Mouse (Mus musculus) neural tube, embryonic 12.5 days (tissue): ENCODE results near the gene Rpl13a. TPM values are rescaled to one million over a fixed set of nuclear protein-coding genes. Genes with fewer than 3 reads are reported as not detected.
A peak's percentile ranks its signal among the peaks of the same experiment; 100 is the strongest.
"Not testable (repeated sequence)": the region's sequence is repeated elsewhere in the genome, so short reads cannot be mapped to it uniquely, and the experiment has no call there.

ENCODE experiments used
- ATAC-seq: fragments of 200-750 bp; cut with Nextera tagmentation; 2 replicates; pipeline ENCODE4 v1.8.0; 2017; ENCODE audit warnings: low read depth, mild to moderate bottlenecking, moderate TSS enrichment, moderate library complexity; ENCODE audit not compliant: low FRiP score
- H3K27ac ChIP-seq: fragments of 300-500 bp; sonication (generic); 2 replicates; pipeline ENCODE4 v1.5.1; 2016
- H3K27me3 ChIP-seq: fragments of 300-500 bp; sonication (generic); replicated peaks from 2 replicates; pipeline ENCODE4 v1.6.1; 2016; ENCODE audit warnings: mild to moderate bottlenecking
- H3K36me3 ChIP-seq: fragments of 300-500 bp; sonication (generic); 2 replicates; pipeline ENCODE4 v1.6.1; 2016; ENCODE audit warnings: mild to moderate bottlenecking
- H3K4me1 ChIP-seq: fragments of 300-500 bp; sonication (generic); 2 replicates; pipeline ENCODE4 v1.6.1; 2016
- H3K4me2 ChIP-seq: fragments of 300-500 bp; sonication (generic); replicated peaks from 2 replicates; pipeline ENCODE4 v1.6.1; 2016; ENCODE audit warnings: mild to moderate bottlenecking
- H3K4me3 ChIP-seq: fragments of 300-500 bp; sonication (generic); 2 replicates; pipeline ENCODE4 v1.5.1; 2016
- H3K9ac ChIP-seq: fragments of 300-500 bp; sonication (generic); 2 replicates; pipeline ENCODE4 v1.6.1; 2016; ENCODE audit warnings: mild to moderate bottlenecking
- H3K9me3 ChIP-seq: fragments of 300-500 bp; sonication (generic); 2 replicates; pipeline ENCODE4 v1.6.1; 2016; ENCODE audit warnings: mild to moderate bottlenecking
- WGBS: fragments of 180-500 bp; shearing (Covaris S2); methylation state at CpG from one replicate; pipeline ENCODE4 v1.1.7; 2016; 5-methylcytosine and 5-hydroxymethylcytosine counted together
- polyA plus RNA-seq: library from polyadenylated mRNA; unstranded; fragments of >200 nt; fragmentation: Nextera tagmentation; extraction: Ambion mirVana; gene quantifications from 2 replicates; pipeline ENCODE4 v1.2.1, GENCODE M21; 2016

Rpl13a gene
- 974 and 1,017 TPM in 2 replicates for polyA plus RNA-seq

DNA sequence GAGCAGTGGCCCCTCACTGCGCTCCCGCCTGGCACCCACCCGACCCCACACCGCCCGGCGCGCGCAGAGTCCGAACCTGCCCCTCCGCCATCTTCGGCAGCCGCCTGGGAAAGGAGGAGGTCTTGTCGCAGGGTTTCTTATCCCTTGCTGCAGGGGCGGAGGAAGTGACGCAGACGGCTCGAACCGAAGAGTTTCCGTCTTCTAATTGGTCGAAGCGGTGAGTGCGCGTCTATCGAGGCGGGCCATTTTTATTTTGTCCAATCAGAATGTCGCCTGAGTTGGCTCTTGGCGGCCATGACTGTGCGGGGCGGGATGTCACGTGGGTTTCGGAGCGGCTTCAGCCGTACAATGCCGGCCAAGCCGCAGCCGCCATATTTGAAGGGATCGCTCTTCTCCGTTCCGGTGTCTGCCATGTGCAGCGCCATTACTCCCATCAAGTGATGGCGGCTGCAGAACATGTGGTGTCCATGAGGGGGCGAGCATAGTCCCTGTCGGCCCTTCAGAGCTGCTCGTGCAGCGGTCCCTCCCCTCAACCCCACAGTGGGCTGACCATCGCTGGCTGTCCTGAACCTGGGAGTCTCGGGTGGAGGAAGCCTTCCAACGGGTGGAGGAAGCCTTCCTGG is at the start of gene Rpl13a:
Gene Rpl13a (minus strand): TSS at position 138 of the 623 bp plus-strand sequence.
- peaks cover 25% of the 10 kb centered on the region for H3K36me3 ChIP-seq
- WGBS: under 1% methylated on average over 48 of the region's 48 CpGs

DNA sequence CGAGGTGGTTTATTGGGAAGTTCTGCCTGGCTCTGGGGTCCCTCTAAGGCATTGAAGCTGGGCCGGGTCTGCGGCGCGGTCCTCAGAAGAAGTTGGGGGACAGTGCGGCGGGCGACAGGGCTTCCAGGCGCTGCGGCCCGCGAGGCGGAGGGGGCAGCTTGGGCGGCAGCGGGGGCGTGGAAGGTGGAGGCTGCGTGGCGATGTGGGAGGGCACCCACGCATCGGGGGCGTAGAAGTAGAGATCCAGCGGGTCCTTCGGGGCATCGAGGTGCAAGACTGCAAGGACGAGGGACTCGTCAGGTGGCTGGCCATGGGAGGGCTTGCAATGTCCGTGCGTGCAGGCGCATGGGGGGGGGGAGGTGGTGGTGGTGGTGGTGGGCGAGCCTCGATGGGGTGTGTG is 47.8 kb upstream of the Rpl13a start:
- Histone ChIP-seq H3K4me3 (peak overlapping the region; percentile 9), H3K27ac (no peak overlapping the region), H3K4me2 (peak overlapping the region; percentile 36), H3K36me3 (no peaks in the 10 kb centered on the region), H3K4me1 (peaks cover 19% of the 10 kb centered on the region), H3K9ac (no peak overlapping the region), H3K9me3 (0 out of 2 replicates have a peak, but pooled peaks cover 4% of the 10 kb centered on the region), H3K27me3 (peaks cover 87% of the 10 kb centered on the region)
- ATAC-seq: no peak
- WGBS: 4% methylated on average over 31 of the region's 31 CpGs

More for the DNA sequence above, at the start of gene Rpl13a:
- Histone ChIP-seq H3K27ac (peak within 1 kb of the TSS; percentile 89), H3K4me3 (peak within 1 kb of the TSS; percentile 81), H3K27me3 (no peaks in the 10 kb centered on the region), H3K9me3 (no peaks in the 10 kb centered on the region), H3K9ac (peak within 1 kb of the TSS; percentile 97), H3K4me1 (peaks cover 22% of the 10 kb centered on the region), H3K4me2 (peak within 1 kb of the TSS; percentile 78)
- ATAC-seq: peak; percentile 89

DNA sequence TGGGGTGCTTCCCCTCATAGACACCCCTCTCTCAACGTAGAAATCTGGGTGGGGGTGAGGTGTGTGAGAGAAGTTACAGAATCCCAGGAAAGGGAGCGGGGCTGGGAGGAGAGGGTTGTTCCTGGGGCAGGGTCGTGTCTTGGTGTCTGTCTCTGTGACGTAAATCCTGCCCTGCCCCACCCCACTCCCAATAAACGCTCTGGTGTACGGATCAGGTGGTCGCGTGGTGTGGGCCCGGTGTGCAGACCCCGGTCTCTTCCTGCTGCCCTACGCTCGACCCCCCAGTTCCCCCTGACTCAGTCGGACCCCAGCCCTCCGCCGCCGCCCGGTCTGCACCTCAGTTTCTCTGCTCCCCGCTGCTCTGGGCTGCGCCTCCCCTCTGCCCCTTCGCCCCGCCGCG is 47.4 kb upstream of the Rpl13a start:
- H3K27ac ChIP-seq: no peak overlapping the region
- peaks cover 16% of the 10 kb centered on the region for H3K4me1 ChIP-seq
- peak overlapping the region; percentile 9; the same call in 1 of the 2 replicates for H3K4me3 ChIP-seq
- 0 out of 2 replicates have a peak, but pooled peaks cover 2% of the 10 kb centered on the region for H3K9me3 ChIP-seq
- WGBS: 1% methylated on average over 23 of the region's 23 CpGs
- H3K9ac ChIP-seq: no peak overlapping the region
- peak overlapping the region; percentile 36 for H3K4me2 ChIP-seq
- H3K27me3 ChIP-seq: peaks cover 83% of the 10 kb centered on the region
- no peaks in the 10 kb centered on the region for H3K36me3 ChIP-seq
- no peak for ATAC-seq

DNA sequence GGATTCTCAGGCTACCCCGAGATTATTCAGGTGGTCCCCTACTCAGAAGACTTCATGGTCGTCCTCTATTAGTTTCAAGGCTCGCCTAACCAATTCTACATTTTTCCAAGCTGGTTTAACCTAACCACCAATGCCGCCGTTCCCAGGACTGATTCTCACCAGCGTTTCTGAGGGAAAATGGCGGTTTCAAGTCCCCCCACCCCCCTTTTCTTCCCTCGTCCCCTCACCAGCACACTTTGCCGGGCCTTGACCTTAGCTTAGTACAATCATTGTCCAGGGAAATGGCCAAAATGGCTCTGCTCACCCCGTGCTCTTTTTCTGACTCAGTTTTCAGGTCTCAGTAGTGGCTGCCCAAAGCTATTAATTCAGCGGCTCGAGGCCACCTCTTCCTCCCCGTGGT is 46.8 kb upstream of the Rpl13a start:
- 0 out of 2 replicates have a peak overlapping the region, but pooled peaks have one; percentile 1 for H3K4me2 ChIP-seq
- peaks cover 77% of the 10 kb centered on the region for H3K27me3 ChIP-seq
- WGBS: 4% methylated on average over 13 of the region's 13 CpGs
- no peak for ATAC-seq
- H3K4me1 ChIP-seq: peaks cover 15% of the 10 kb centered on the region
- no peak overlapping the region for H3K9ac ChIP-seq
- no peak overlapping the region for H3K4me3 ChIP-seq
- no peaks in the 10 kb centered on the region for H3K9me3 ChIP-seq
- no peaks in the 10 kb centered on the region for H3K36me3 ChIP-seq
- no peak overlapping the region for H3K27ac ChIP-seq

DNA sequence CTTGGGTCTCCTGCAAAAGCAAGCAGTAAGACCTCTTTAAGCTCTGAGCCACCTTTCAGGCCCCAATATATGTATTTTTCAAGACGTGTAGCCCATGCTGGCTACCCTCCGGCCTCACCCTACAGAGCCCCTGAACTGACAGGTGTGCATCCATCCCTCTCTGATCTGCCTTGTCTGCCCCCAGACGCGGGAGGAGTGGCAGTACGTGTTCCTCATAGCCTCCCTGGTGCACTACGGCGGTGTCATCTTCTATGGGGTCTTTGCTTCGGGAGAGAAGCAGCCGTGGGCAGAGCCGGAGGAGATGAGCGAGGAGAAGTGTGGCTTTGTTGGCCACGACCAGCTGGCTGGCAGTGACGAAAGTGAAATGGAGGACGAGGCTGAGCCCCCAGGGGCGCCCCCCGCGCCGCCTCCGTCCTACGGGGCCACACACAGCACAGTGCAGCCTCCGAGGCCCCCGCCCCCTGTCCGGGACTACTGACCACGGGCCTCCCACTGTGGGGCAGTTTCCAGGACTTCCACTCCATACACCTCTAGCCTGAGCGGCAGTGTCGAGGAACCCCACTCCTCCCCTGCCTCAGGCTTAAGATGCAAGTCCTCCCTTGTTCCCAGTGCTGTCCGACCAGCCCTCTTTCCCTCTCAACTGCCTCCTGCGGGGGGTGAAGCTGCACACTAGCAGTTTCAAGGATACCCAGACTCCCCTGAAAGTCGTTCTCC is 46.2 kb upstream of the Rpl13a start:
- Histone ChIP-seq H3K27ac (no peak overlapping the region), H3K27me3 (peaks cover 77% of the 10 kb centered on the region), H3K9me3 (peaks cover 6% of the 10 kb centered on the region; the same call in 1 of the 2 replicates), H3K4me3 (0 out of 2 replicates have a peak overlapping the region, but pooled peaks have one; percentile 15), H3K4me1 (peaks cover 15% of the 10 kb centered on the region), H3K4me2 (peak overlapping the region; percentile 37), H3K9ac (no peak overlapping the region), H3K36me3 (no peaks in the 10 kb centered on the region)
- ATAC-seq: peak; percentile 37; the same call in 1 of the 2 replicates
- WGBS: 3% methylated on average over 29 of the region's 29 CpGs

DNA sequence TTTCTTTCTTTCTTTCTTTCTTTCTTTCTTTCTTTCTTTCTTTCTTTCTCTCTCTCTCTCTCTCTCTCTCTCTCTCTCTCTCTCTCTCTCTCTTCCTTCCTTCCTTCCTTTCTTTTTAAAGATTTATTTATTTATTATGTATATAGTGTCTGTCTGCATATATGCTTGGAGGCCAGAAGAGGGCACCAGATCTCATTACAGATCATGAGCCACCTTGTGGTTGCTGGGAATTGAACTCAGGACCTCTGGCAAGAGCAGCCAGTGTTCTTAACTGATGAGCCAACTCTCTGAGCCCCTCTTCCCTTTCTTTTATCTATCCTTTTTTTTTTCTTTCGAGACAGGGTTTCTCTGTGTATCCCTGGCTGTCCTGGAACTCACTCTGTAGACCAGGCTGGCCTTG is 45.2 kb upstream of the Rpl13a start:
- not testable (repeated sequence) for H3K4me3 ChIP-seq, H3K4me2 ChIP-seq, H3K9ac ChIP-seq, H3K27ac ChIP-seq, ATAC-seq, H3K36me3 ChIP-seq
- Histone ChIP-seq H3K4me1 (peaks cover 17% of the 10 kb centered on the region), H3K9me3 (peaks cover 10% of the 10 kb centered on the region; the same call in 1 of the 2 replicates), H3K27me3 (peaks cover 77% of the 10 kb centered on the region)
- 73% methylated on average over 1 of the region's 1 CpGs for WGBS

DNA sequence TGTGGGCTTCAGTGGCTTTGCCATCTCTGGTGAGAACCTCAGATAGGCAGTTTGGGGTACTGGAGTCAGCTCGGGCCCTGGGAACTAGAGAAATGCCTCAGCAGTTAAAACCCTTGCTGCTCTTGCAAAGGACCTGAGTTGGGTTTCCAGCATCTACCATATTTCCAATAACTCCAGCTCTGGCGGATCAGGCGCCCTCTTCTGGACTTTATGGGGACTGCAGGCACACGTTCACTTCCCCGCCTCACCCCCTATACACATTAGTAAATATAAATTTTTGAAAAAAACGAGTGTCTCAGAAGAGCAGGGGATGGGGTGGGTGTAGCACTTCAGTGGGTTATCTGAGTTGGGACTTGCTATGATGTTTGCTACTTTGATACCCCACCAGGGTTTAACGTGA is 44.4 kb upstream of the Rpl13a start:
- peaks cover 77% of the 10 kb centered on the region for H3K27me3 ChIP-seq
- whole genome bisulfite sequencing: 59% methylated on average over 7 of the region's 7 CpGs

DNA sequence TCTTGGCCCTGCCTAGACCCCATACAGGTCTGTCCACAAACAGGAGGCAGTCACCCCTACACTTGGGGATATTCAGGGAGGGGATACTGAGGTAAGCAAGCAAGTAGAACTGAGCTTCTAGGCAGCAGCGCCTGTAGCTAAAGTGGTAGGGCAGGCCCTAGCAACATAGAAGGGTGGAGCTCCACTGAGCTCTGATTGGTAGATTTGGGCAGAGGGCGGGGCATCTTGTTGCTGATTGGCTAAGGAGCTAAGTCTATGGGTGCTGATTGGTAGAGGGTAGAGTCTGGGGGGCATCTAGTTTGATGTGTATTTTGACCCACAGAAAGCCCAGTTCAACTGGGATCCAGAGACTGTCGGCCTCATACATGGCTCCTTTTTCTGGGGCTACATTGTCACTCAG is 40.9 kb upstream of the Rpl13a start:
- Histone ChIP-seq H3K4me1 (peaks cover 16% of the 10 kb centered on the region), H3K36me3 (no peaks in the 10 kb centered on the region), H3K27me3 (peaks cover 77% of the 10 kb centered on the region), H3K9ac (no peak overlapping the region), H3K27ac (no peak overlapping the region), H3K4me2 (no peak overlapping the region), H3K4me3 (no peak overlapping the region), H3K9me3 (peaks cover 10% of the 10 kb centered on the region; the same call in 1 of the 2 replicates)
- ATAC-seq: no peak
- 90% methylated on average over 3 of the region's 3 CpGs for WGBS

More for the DNA sequence above, 44.4 kb upstream of the Rpl13a start:
- H3K4me1 ChIP-seq: peaks cover 25% of the 10 kb centered on the region
- no peak overlapping the region for H3K4me2 ChIP-seq
- no peak overlapping the region for H3K9ac ChIP-seq
- ATAC-seq: no peak
- no peak overlapping the region for H3K4me3 ChIP-seq
- H3K27ac ChIP-seq: no peak overlapping the region
- H3K9me3 ChIP-seq: peaks cover 10% of the 10 kb centered on the region; the same call in 1 of the 2 replicates
- H3K36me3 ChIP-seq: no peaks in the 10 kb centered on the region

DNA sequence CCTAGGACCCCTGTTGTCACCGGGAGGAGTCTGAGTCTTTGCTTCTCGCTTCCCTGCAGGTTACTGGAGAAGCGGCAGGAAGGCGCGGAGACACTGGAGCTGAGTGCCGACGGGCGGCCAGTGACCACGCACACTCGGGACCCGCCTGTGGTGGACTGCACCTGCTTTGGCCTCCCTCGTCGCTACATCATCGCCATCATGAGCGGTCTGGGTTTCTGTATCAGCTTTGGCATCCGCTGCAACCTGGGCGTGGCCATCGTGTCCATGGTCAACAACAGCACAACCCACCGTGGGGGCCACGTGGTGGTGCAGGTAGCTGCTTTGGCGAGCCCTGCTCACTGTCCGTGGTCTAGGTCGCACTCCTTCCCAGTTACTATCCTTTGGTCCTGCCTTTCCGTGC is 40.1 kb upstream of the Rpl13a start:
- Histone ChIP-seq H3K36me3 (no peaks in the 10 kb centered on the region), H3K4me3 (no peak overlapping the region), H3K4me2 (peak overlapping the region; percentile 24), H3K27me3 (peaks cover 77% of the 10 kb centered on the region), H3K9me3 (peaks cover 10% of the 10 kb centered on the region; the same call in 1 of the 2 replicates), H3K9ac (no peak overlapping the region), H3K27ac (no peak overlapping the region), H3K4me1 (peaks cover 19% of the 10 kb centered on the region)
- ATAC-seq: no peak
- WGBS: 5% methylated on average over 24 of the region's 24 CpGs

DNA sequence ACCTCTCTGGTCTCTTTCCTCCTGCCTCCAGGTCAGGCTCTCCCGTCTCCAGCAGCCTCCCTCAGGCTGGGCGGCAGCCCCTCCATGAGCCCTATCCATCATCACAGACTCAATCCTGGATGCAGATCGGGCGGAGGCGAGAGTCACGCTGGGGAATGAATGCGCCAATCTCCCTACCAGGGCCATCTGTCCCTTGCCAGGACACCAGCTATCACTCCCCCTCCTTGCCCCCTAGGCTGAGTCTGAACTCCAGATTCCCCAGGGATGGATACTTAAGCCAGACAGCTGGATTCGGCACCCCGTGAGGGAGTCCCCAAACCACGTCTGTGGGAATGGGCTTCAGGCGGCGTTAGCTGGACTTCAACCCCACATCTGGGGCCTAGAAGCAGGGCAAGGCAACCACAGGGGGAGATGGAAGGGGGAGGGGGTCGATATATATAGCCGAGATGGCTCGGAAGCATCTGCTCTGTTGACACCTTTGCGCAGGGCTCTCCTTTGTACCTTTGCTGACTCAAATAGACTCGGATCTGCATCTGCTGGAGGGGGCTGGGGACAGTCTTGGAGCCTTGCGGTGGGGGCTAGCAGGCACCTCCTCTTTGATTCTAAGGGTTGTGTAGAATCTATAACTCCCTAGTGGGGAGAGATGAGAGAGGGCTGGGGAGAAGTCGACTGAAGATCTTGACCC is 39.3 kb upstream of the Rpl13a start:
- Histone ChIP-seq H3K9ac (no peak overlapping the region), H3K27ac (no peak overlapping the region), H3K4me2 (peak overlapping the region; percentile 24; the same call in 1 of the 2 replicates), H3K27me3 (peaks cover 85% of the 10 kb centered on the region), H3K4me1 (peaks cover 21% of the 10 kb centered on the region), H3K9me3 (peaks cover 10% of the 10 kb centered on the region; the same call in 1 of the 2 replicates), H3K36me3 (no peaks in the 10 kb centered on the region), H3K4me3 (no peak overlapping the region)
- WGBS: 2% methylated on average over 19 of the region's 19 CpGs
- ATAC-seq: no peak

DNA sequence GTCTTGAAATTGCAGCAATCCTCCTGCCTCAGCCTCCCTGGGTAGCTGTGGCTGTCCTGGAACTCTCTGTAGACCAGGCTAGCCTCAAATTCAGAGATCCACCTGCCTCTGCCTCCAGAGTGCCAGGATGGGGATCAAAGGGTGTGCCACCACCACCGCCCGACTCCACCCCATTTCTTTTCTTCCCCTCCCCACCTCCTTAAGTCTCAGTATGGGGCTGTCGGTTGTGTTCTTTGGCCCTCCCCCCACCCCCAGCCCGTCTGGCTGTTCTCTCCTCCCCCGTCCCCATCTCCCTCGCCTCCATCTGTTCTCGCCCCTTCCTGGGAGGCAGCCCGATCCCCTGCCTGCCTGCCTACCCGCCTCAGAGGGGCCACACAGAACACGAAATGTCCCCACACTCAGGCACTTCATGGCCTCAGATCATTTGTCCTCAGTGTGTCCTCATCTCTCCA is 38.4 kb upstream of the Rpl13a start:
- WGBS: 32% methylated on average over 10 of the region's 10 CpGs
- H3K4me3 ChIP-seq: no peak overlapping the region
- no peak overlapping the region for H3K4me2 ChIP-seq
- H3K27ac ChIP-seq: no peak overlapping the region
- no peak overlapping the region for H3K9ac ChIP-seq
- H3K9me3 ChIP-seq: peaks cover 10% of the 10 kb centered on the region; the same call in 1 of the 2 replicates
- no peak for ATAC-seq
- peaks cover 85% of the 10 kb centered on the region for H3K27me3 ChIP-seq
- H3K36me3 ChIP-seq: no peaks in the 10 kb centered on the region
- H3K4me1 ChIP-seq: peaks cover 27% of the 10 kb centered on the region

DNA sequence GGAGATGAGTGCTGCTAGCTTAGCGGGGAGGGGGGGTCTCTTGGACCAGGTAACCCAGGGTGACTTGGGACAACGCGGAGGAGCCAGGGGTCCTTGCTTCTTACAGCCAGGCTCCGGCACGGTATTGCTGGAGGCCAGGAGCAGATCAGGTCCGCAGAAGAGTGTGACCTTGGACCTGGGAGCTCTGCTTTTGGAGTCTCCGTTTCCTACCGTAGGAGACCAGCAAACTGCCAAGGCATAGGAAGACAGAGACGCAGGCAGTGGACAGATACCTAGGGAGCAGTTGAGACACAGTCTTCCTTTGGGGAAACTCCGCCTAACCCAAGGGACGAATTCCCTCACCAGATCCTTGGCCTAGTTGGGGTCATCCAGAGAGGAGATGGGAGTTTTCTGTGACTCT is 37.1 kb upstream of the Rpl13a start:
- Histone ChIP-seq H3K9ac (no peak overlapping the region), H3K9me3 (peaks cover 10% of the 10 kb centered on the region; the same call in 1 of the 2 replicates), H3K27me3 (peaks cover 81% of the 10 kb centered on the region), H3K36me3 (peaks cover 5% of the 10 kb centered on the region; the same call in 1 of the 2 replicates), H3K27ac (no peak overlapping the region), H3K4me3 (no peak overlapping the region), H3K4me2 (no peak overlapping the region), H3K4me1 (peaks cover 27% of the 10 kb centered on the region)
- 45% methylated on average over 11 of the region's 11 CpGs for WGBS
- ATAC-seq: no peak
